Mouse (Mus musculus) 416B (cell line): ENCODE measurements around the gene Adcy5.
A peak's percentile ranks its signal among the peaks of the same experiment; 100 is the strongest.

Source experiments
- DNase-seq: peaks from one replicate; pipeline ENCODE4 v3.0.0; 2011; ENCODE audit warnings: low read depth

Adcy5 gene

DNA sequence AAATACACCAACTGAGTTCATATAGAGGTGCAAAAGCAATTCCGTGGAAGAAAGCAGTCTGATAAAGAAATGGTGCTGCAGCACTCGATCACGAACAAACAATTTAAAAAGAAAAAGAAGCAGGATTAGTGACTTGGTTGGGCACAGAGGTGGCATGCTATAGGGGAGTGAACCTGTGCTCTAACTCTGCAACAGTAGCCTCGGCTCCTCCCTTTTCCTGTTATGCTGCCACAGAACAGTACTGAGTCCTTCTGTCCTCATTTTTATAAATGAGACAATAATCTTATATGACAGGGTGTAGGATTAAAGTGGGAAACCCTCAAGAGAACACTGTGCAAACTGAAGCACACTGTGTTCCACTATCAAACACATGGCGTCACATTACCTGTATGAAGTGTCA is 162.8 kb downstream of the Adcy5 start:
- DNase-seq: peak; percentile 11

- no peak for DNase-seq
Measured at GRCm38 (mm10) chr16:35318397-35318796, 163.7 kb downstream of the Adcy5 start.

GRCm38 (mm10) chr16:35319335-35319734 is 164.7 kb downstream of the Adcy5 start:
- DNase-seq: peak; percentile 71

- DNase-seq: no peak
Measured at GRCm38 (mm10) chr16:35319773-35320172, 165.1 kb downstream of the Adcy5 start.

- DNase-seq: no peak
Measured at GRCm38 (mm10) chr16:35330451-35330850, 175.8 kb downstream of the Adcy5 start.
